Mouse (Mus musculus) left cerebral cortex, postnatal 25 days (tissue): Measurements from ENCODE around the gene Afdn. TPM values are rescaled to one million over a fixed set of nuclear protein-coding genes. Genes with fewer than 3 reads are reported as not detected.

Experiments
- DNase-seq, 2 experiments: peaks; one replicate each; pipeline ENCODE4 v3.0.0; 2022; ENCODE audit warnings: low spot score in 2 of 2, mixed read lengths in 1 of 2
- intact Hi-C: fragments of 180-260 bp; cut with DNase I; formaldehyde crosslinking; loops from one replicate; pipeline ENCODE4 v1.15.1; 2025
- total RNA-seq, 2 experiments: library from RNA; stranded (reverse); gene quantifications; 2 replicates each; pipeline ENCODE4 v1.2.3; 2021

Gene Afdn
- 100 to 1,000 TPM; 117 TPM for total RNA-seq

DNA sequence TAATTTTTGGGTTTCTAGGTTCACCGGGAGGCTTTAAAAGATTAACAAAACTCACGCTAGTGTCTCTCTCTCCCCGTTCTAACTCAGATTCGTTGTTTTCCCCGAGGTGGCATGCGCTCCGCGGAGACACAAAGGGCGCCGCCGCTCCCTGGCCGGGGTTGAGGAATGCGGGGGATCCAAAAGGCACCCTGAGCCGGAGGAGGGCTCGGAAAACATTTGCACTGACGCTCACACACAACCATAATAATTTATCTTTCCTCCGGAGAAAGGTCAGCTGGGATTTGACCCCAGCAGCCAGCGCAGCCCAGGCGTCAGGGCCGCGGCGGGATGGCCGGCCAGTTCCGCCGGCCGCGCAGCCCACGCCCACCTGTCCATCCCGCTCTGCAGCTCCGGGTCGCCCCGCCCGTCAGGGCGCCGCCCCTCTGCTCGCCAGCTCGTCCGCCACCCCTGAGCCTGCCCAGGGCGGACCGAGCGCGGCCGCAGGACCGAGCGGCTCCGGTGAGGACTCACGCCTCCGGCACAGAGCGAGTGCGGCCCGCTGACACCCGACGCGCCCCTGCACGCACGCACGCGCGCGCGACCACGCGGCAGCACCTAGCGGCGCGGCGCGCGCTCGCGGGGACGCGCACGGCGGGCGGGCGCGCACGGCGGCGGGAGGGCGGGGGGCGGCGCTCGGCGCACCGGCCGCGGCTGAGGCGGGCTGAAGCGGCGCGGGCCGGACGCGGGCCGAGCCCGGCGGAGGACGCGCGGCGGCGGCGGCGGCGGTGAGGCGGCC lies at the start of gene Afdn:
TSS of gene Afdn (plus strand) at position 687 of the 775 bp plus-strand sequence.
- intact Hi-C loops = loop anchor here (5.0 kb wide), 1 partner anchor 83 kb away; no protein-coding TSS in a partner anchor
- DNase-seq = peak; percentile 72 to 84

DNA sequence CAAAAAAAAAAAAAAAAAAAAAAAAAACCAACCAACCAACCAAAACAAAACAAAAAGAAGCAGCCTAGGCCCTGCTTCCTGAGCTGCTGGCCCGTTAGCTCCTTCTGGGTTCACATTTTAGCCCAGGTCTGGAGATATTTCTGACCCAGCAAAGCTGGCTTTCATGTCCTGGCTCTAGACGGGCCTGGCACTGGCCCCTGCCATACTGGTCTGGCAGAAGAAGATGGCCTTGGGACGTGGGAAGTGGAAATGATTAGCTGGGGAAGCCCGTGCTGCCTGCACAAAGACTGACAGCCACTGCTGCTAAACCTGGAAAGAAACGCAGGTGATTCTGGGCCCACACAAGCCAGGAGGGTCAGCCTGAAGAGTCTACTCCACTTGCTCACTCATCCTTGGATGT lies 49.2 kb upstream of the Afdn start:
- DNase-seq = no peak
- intact Hi-C loops = no loop called here

DNA sequence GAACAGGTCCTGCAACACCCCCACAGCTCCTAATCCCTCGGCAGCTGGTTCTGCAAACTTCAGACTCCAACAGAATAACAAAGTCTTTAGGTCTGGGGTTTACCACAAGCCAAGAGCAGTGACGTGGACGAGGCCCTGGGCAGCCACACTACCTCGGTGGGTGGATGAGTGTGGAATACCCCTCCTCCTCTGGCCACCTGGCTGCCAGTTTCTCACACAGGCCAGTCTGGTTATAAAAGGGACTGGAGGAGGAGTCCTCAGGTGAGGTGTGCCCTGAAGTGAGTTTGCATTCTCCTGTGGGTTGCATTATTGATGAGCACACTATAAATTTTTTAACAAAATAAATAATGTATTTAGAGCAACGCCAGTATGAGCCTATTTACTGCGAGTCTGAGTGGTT lies 48.2 kb upstream of the Afdn start:
- intact Hi-C loops = no loop called here
- DNase-seq = no peak

DNA sequence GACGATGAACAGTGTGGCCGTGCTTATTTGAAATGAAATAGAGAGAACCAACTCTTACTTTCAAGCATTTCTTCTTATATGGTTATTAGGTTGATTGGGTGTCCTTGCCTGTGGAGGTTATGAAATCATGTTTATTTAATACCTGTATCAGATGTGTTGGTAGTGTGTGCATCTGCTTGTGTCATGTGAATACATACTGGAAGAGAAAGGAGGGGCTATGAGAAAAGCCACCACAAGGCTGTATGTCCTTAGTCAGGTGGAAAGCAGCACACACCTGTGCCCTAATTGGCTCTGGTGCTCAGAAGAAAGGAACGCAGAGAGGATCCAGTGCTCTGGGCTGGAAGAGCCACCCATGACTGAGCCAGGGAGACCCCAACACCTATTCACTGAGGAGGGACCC lies 47.8 kb upstream of the Afdn start:
- intact Hi-C loops = no loop called here

DNA sequence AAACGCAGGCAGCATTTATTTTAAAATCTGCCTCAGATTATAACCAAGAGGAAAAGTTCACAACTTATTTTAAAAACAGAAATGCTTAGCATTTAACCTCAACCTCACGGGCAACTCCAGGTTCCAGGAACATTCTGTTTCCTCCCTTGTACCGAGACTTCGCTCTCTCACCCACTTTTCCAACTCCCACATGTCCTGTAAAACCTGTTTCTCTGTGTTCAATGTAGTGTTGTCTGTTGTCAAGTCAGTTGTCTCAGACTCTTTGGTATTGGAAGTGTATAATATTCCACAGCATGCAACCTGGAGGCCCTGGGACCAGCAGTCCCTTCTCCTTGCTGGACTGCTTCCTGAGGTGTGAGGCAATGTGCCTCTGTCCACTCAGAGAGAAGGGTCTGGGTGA lies 46.2 kb upstream of the Afdn start:
- intact Hi-C loops = no loop called here
- no peak for DNase-seq

More for the DNA sequence above, 47.8 kb upstream of the Afdn start:
- no peak for DNase-seq

DNA sequence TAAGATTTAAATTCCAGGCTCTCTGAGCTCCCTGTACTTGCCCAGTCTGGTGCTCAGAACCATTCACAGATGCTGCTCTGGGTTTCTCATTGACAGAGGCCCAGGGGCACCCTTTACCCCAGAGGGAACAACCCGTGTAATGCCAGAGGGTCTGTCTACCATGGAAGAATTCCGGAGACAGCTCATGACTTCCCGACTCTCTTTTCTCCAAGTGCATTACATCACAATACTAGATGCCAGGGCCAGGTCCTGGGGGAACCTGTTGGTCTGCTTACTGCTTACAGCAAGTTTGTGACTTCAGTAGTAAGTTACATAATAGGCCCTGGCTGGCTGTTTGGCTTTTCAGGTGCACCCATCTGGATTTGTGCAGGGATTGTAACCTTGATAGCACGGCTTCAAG lies 45.7 kb upstream of the Afdn start:
- DNase-seq = no peak

DNA sequence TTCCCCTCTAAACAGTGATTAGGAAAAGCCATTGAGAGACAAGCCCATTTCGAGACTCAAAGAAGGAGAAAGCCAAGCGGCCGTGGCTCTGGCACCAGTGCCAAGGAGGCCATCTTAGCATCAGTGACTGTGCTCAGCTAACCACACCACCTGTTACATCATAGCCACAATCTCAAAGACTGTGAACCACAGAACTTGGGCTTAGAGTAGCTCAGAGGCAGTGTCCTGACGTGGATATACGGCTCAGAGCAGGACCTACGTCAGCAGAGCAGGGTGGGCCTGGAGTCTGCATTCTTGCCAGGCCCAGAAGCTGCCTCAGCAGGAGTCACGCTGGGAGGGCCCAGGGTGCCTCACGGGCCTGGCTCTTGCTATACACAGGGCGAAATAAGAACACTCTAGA lies 44.8 kb upstream of the Afdn start:
- DNase-seq = no peak
- intact Hi-C loops = no loop called here

More for the DNA sequence above, 45.7 kb upstream of the Afdn start:
- intact Hi-C loops = no loop called here

DNA sequence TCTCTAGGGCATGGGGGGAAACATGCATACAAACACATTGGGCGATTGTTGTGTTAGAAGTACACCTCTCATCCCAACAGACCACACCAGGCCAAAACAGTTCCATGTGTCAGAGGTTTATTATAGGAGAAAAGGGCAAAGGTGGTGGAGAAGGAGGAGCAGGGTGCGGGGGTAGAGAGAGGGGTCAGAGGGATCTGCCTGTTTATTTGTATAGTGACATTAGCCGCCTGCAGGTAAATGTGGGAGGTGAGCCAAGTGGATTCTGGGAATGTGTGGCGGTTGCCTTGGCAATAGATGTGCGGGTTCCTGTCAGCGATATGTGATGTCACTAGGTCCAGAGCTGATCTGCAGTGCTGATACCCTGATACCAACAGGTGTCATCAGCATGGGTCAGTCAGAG lies 44.0 kb upstream of the Afdn start:
- intact Hi-C loops = no loop called here
- DNase-seq = no peak

DNA sequence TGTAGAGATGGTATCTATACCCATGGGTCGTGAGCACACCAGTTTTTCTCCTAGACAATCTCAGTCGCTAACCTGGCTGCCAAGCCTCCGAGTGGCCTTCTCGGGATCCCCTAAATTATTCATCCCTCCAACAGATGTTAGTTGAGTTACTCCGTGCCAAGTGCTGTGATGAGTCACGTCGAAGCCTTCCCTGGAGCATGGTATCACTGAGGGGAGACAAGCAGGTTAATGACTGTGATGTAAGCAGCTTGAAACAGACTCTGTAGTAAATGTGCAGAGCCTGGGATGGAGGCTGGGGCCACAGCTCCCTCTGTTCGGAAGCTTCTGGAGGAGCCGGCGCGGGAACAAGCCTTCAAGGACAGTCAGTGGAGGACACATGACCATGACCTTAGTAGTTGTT lies 42.9 kb upstream of the Afdn start:
- peak; percentile 13 to 69 for DNase-seq
- intact Hi-C loops = no loop called here

DNA sequence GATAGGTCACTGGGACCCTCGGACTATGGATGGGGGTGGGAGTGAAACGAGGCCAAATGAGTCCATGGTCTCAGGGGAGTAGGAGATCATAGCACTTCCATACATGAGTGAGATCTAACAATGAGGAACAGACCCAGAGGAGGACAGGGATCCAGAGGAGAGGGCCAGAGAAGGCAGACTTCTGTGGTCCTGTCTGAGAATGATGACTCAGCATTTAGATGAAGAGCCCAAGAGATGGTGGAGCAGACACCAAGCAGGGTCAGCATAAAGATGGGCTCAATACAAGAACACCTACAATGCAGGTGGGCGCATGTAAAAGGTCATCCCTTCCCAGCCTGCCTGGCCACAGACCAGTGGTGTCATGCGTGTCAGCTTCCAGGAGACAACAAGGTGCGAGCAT lies 40.2 kb upstream of the Afdn start:
- intact Hi-C loops = no loop called here

DNA sequence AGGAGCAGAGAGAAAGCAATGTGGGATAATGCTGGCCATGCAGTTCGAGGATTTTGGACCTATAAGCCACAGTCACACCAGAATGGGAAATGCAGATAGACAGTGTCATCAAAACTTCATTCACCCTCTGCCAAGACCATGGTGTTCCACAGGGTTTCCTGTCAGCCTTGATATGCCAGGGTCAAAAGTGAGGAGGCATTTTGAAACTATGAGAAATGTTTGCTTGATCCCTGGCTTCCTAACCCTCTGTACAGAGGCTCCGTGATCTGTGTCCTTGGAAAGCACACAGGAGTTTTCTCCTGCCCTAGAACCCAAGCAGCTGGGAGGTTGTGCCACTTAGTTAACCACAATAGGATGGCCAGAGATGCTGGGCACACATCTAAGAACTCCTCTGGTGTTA lies 39.0 kb upstream of the Afdn start:
- DNase-seq = no peak
- intact Hi-C loops = no loop called here

More for the DNA sequence above, 40.2 kb upstream of the Afdn start:
- no peak for DNase-seq

DNA sequence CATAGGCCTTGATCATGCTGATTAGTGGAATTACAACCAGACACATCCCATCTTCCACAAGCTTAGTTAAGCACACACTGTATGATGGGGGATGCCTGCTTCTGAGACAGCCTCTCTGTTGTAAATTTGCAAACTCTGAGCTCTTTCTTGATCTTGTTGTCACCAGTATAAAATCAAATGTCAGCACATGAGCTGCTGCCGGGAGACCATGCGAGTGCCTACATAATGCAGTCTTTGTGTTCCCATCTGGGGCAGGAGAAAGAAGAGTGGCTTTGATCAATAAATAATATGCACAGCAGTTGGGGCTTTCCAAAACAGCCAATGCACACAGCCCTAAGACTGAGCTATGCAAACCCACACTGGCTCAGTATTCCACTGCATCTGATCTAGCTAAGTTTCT lies 37.9 kb upstream of the Afdn start:
- intact Hi-C loops = no loop called here
- DNase-seq = no peak

DNA sequence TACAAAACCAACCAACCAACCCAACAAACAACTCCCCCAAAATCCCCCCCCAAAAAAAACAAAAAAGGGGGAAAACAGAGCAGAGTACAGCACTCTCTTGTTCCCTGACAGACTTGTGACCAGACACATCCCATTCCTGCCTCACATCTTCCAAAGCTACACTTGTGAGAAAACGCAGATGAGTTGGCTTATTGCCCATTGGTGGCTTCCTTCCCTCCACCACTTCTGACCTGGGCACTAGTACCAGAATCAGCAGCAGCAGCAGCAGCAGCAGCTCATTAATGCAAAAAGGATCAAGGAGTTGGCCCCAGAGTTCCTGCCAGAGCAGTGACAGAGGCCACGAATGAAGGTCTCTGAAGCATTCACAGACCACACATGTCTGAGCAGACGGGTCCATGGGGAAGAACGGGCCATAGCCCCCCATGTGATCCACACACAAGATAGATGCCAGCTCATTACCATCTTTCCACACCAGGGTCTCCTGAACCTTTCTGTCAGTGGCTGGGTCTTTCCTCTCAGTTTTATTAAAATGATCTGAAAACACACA lies 35.3 kb upstream of the Afdn start:
- DNase-seq = no peak
- intact Hi-C loops = no loop called here

DNA sequence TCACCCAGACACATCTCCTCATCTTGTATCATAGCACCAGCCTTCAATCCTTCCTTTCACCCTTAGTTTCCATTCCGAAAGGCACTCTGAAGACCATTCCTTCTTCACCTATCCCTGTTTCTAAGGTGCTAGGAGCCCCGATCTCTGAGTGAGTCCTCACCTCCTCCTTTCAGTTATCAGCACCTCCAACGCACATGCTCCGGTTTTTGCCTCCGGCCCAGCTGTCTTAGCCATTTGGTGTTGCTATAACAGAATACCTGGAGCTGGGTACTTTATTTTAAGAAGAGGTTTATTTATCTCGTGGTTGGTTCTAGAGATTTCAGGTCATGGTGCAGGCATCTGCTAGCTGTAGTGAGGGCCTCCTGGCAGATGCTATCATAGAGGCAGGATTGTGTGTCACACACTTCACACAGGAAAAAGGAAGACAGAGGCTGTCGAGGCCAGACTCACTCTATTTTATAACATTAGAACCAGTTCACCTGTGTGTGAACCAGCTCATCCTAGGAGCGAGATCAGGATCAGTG lies 33.4 kb upstream of the Afdn start:
- peak in 1 of 2 experiments; percentile 70 for DNase-seq
- intact Hi-C loops = no loop called here

DNA sequence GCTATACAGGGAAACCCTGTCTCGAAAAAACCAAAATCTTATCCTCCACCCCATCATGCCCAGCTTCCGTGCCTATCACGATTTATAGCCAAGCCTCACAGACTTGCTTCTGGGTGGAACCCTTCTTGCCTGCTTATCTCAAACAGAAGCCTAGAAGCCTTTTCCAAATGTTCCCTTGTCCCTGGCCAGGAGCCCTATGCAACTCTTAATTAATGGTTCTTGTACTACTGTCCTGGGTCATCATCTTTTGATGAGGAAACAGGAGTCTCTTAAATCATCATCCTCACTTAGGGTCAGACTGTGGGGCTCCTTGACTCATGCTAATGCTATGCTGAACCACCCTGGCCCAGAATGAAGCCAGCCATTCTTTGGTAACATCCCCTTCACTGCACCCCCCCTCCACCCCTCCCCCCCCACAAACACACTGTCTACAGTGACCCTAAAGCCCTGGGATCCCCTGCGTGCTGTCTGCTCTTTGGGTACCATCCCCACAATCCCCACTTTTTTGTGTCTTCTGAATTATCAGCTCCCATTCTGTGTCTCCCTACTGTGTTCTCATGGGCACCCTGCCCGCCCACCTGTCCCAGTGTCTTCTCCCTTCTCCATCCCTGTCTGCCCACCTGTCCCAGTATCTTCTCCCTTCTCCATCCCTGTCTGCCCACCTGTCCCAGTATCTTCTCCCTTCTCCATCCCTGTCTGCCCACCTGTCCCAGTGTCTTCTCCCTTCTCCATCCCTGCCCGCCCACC lies 29.2 kb upstream of the Afdn start:
- DNase-seq = no peak
- intact Hi-C loops = no loop called here

DNA sequence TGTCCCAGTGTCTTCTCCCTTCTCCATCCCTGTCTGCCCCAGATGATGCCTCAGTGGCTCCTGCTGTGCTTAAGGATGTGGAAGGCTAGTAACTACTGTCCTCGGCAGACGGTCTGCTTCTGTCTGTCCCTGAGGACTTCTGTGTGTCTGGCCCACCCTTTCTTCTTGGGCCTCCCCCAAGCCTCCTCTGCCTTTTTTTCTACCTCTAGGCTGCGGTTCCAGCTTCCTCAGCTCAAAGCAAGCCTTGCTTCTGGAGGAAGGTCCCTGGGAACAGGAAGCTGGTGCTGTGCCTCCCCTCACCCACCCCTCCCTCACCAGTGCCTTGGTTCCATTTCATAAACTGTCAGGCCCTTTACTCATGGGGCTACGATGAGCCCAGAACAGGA lies 28.6 kb upstream of the Afdn start:
- intact Hi-C loops = no loop called here
- no peak for DNase-seq

DNA sequence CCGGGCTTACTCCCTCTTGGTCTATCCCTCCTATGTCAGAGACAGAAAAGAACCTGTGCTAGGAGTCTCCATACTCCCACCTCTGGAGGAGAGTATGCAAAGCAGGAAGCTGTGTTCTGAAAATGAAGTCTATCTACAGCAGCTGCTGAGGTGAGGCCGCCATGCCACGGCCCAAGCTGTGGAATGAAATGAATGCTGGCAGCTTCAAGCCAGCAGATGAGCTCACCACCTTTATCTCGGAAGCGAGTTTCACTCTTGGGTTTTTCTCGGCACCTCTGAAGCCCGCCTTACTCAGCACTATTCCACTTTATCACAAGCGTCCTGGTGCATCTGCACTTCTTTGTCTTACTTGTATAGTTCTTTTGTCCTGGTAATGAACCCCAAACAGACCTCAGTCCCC lies 27.7 kb upstream of the Afdn start:
- DNase-seq = peak in 1 of 2 experiments; percentile 8

DNA sequence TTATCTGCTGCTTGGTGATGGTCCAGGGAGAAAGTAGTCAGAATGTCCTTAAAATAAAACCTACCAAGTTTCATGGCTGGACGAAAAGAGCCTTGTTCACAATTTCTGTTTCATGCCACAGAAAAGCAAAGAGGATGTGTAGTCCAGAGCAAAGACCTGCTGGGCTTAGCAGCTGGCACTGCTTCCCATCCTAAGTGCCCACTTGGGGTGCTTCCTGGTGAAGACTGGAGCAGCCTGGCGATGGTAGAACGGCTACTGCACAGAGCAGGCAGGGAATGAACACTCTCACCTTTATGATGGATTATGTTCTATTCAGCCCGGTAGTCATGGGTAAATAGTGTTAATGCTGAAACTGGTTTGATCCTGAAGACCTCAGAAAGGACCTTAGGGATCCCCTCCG lies 26.4 kb upstream of the Afdn start:
- intact Hi-C loops = no loop called here
- DNase-seq = no peak

More for the DNA sequence above, 27.7 kb upstream of the Afdn start:
- intact Hi-C loops = no loop called here

DNA sequence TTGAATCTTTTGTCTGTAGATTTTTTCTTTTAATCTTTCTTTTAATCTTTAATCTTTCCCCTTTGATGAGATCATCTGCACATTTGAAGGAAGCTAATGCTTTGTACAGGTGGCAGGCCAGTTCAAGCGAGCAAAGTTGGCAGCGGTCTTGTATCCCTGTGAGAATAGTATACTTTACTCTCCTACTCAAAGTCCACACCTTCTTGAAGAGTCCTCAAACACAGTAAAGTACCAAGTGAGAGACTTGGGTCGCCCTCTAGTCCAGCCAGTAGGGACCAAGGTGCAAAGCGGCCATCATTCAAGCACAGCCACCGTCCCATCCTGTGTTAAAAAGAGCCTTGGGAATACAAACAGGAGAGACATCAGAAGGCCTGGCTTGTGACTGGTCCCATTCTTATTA lies 25.3 kb upstream of the Afdn start:
- intact Hi-C loops = no loop called here
- DNase-seq = no peak

DNA sequence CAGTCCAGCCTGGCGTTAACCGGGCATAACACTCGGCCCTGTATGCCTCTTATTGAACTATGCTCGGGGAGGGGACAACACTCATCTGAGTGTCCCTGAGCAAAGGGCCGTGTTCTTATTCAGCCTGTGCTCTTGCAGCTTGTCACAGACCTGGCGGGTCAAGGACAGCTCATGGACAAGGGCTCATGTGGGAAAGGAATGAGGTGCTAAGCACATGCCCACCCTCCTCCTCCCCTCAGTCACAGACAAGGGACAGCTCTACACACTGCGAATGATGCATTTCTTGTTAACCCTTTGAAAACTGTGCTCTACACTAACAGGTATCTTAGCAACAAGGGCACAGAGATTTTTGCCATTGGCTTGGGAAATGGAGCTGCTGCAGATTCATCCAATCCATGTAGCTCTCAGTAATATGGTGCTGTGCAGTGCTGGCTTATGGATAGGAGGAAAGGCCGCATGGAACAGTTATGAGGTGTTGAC lies 24.5 kb upstream of the Afdn start:
- DNase-seq = no peak
- intact Hi-C loops = no loop called here
